Mouse (Mus musculus) liver, embryonic 14.5 days (tissue): ENCODE measurements at regions not wholly inside any gene's neighbourhood (a gene's known extent, or its start where the extent isn't known, plus 50 kb on each side); places are given as distances from the start of the nearest gene placed in this dataset.

ENCODE experiments used
- CTCF ChIP-seq: IDR thresholded peaks from 2 replicates; pipeline ENCODE4 v1.5.1; 2016; ENCODE audit warnings: antibody characterized with exemption, low read depth, control low read depth
- EP300 ChIP-seq: IDR thresholded peaks from 2 replicates; pipeline ENCODE4 v1.6.1; 2016; ENCODE audit warnings: antibody characterized with exemption, low read depth

DNA sequence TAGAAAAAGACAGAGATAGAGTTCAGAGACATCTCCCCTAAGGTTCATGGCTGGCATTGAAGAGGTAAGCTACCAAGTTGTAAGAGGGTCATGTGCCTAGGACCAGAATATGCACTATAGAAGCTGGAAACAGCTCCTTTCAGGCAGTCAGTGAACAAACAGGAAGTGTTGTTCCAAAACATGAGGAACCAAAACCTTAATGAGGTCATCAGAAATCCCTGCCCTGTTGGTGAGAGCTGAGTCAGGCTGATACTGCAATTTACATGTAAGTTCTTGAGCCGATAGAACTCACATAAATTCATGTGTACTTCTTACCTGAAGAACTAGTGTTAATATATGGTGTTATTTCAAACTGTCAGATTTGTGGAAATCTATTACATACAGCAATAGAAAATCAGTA is 539.1 kb downstream of the Igsf11 start:
- no peak for TF ChIP-seq CTCF
- TF ChIP-seq EP300 = no peak
